Mouse (Mus musculus) left cerebral cortex, postnatal 4 days (tissue): ENCODE results near the gene Magea3. TPM values are rescaled to one million over a fixed set of nuclear protein-coding genes. Genes with fewer than 3 reads are reported as not detected.
"Not testable (repeated sequence)": the region's sequence is repeated elsewhere in the genome, so short reads cannot be mapped to it uniquely, and the experiment has no call there.

Experiments
- DNase-seq: peaks from one replicate; pipeline ENCODE4 v3.0.0-alpha.2; 2022
- intact Hi-C: fragments of 180-260 bp; cut with DNase I; formaldehyde crosslinking; loops from one replicate; pipeline ENCODE4 v1.15.1; 2025
- total RNA-seq, 2 experiments: library from RNA; stranded (reverse); gene quantifications; 2 replicates each; pipeline ENCODE4 v1.2.3; 2021

The Magea3 gene
- total RNA-seq = not detected

DNA sequence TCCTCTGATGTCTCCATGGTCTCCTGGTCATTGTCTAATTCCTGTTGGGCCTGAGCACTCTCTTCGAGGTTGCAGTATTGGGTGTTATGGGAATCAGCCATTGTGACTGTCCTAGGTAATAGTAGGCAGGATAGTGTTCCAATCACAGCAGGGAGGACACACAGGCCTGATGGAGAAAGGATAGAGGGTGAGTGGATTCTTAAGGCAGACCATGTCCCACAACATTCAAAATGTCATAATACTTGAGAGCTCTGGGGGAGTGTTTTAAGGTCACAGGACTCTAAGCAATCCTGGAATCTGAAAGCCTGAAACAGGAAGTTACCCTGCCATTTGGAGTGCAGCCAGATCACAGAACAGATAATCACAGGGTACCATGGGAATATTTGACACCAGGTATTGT, at the start of gene Magea3:
Gene Magea3, minus strand, starts transcription at position 101 of the 400 bp plus-strand sequence.
- intact Hi-C loops = not testable (repeated sequence)

GRCm38 (mm10) chrX:154995750-154996149, 46.4 kb upstream of the Magea3 start, which contains the start of gene Magea8:
Gene Magea8, minus strand, starts transcription at chrX:154995850.
- DNase-seq, intact Hi-C loops: not testable (repeated sequence)

More for the DNA sequence above, at the start of gene Magea3:
- DNase-seq = not testable (repeated sequence)

DNA sequence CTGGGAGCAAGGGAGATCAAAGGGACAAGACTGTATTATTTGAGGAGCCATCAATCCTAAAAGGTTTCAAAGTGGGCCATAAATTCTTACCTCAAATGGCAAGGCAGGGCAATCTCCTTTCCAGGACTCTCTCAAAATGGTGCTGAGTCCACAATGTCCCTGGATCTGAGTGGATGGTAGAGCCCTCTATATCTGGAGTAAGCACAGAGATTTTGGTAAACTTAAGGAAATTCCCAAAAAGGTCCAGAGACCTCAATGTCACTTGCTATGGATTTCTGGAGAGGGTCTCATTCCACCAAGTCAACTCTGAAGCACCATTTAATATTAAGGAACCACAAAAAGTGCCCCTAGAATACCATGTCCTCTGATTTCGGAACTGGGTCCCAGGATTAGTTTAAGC, 13.4 kb downstream of the Magea3 start, which contains the start of gene Magea6:
Gene Magea6, minus strand, starts transcription at position 101 of the 400 bp plus-strand sequence.
- intact Hi-C loops, DNase-seq: not testable (repeated sequence)

Other genes with a start within 250 kb of the Magea3 start
- gene Cldn34b1, start 59.2 kb downstream of the Magea3 start, total RNA-seq = not detected
- not detected for gene Magea6, start 13.5 kb downstream of the Magea3 start, total RNA-seq
- gene Magea8, start 46.3 kb upstream of the Magea3 start, total RNA-seq = not detected
- gene Magea5, start 113.6 kb upstream of the Magea3 start, total RNA-seq = not detected
- gene Magea1, start 140.3 kb upstream of the Magea3 start, total RNA-seq = not detected
- not detected for gene Magea2, start 144.2 kb upstream of the Magea3 start, total RNA-seq
- gene Cldn34b2, start 178.9 kb upstream of the Magea3 start, total RNA-seq = not detected